Mouse (Mus musculus) lung, adult 2 months (tissue): ENCODE results near the gene Dock4.

ENCODE experiments used
- CTCF ChIP-seq: fragments of 200-500 bp; IDR thresholded peaks from 2 replicates; pipeline ENCODE4 v1.5.1; 2011; ENCODE audit warnings: mild to moderate bottlenecking, low read length, control low read depth; ENCODE audit not compliant: insufficient read depth
- POLR2A ChIP-seq: fragments of 200-500 bp; IDR thresholded peaks from 2 replicates; pipeline ENCODE4 v1.6.1; 2011; ENCODE audit warnings: low read depth, mild to moderate bottlenecking, control low read depth, low read length, borderline replicate concordance; ENCODE audit errors: extremely low read depth

DNA sequence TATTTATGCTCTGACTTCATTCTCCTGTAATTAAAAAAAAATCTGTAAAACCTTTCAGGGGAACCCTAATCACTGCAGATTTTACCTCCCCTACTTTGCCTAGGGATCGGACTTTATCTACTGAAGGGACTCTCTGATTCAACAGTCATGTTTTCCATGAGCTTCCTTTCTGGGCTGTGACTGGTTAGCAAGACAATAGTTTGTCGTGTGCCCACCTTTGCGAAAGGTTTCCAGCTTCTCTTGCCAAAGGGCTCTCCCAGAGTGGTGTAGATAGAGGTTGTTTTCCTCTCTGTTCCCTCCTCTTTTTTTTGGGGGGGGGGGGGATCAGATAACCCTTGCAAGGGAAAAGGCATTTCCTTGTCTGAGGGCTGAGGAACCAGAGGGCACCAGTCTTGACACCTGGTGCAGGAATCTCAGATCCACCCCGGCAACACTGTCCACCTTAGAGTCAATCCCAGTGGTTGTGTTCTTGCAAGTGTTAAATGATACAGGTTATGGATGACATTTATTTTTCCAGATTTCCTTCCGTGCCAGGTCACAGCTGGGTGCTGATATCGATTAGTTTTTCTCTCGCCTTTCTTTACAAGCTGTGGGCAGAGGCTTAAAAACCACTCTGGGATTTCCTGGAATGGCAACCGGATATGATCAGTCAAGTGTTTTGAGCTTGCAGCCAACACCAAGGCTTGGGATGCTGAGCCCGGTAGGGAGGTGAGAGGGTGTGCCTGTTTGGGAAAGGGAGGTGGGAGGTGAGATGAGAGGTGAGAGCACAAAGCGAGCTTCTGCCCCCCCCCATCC, 2.0 kb downstream of the Dock4 start:
- TF ChIP-seq CTCF = no peak
- no peak for TF ChIP-seq POLR2A
